Mouse (Mus musculus): ENCODE data around the gene Cish. TPM values are rescaled to one million over a fixed set of nuclear protein-coding genes. Genes with fewer than 3 reads are reported as not detected.

Gene Cish
- polyA plus RNA-seq, 1 experiment from 2014 or later, result 16.5 TPM

DNA sequence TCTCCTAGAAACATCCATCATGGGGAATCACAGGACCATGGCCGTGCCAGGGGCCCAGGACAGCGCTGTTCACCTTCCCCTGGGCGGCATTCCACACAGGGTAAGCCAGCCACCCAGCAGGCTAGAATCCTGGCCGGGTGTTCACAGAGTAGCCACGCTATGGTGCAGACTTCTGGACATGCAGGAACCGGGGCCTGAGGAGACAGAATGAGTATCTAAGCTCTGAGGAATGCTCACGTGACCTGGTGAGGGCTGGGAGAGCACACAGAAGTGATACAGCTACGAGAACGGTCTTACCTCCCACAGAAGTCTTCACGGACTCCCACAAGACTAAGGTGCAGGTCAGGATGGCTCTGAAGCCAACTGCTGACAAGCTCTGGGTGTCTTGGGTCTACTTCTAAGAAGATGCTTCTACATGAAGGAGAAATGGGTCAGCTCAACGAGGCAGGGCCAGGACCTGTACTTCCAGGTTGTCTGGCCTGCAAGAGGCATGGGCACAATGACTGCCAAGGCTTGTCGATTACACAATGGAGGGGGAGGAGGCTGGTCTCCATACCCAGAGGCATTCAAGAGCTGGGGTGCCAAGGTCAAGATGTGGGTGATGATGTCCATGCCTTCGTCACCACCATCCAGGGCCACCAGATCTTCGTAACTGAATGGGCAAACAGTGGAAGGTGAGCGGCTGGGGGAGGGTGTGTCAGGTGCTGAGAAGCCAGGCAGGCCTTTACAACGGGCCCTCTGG is 32.2 kb downstream of the Cish start:
- no peak for ATAC-seq (ENCODE audit: insufficient read depth, low FRiP score)
- Histone ChIP-seq H3K9ac (ENCODE audit: low read length) (no peak overlapping the region), H3K4me2 (ENCODE audit: low read depth, low read length) (no peak overlapping the region), H3K4me3 (replicated peaks; ENCODE audit: low read length) (no peak overlapping the region), H3K27ac (ENCODE audit: low read length) (no peak overlapping the region), H3K4me1 (ENCODE audit: control insufficient read depth, insufficient read depth, low read length) (no peaks in the 10 kb centered on the region), H3K27me3 (ENCODE audit: control insufficient read depth, insufficient read depth, low read length) (no peaks in the 10 kb centered on the region), H3K36me3 (ENCODE audit: control insufficient read depth, insufficient read depth, low read length) (no peaks in the 10 kb centered on the region), H3K9me3 (replicated peaks; ENCODE audit: control insufficient read depth, low read length) (no peaks in the 10 kb centered on the region)
- 87% methylated on average over 16 of the region's 16 CpGs for WGBS

DNA sequence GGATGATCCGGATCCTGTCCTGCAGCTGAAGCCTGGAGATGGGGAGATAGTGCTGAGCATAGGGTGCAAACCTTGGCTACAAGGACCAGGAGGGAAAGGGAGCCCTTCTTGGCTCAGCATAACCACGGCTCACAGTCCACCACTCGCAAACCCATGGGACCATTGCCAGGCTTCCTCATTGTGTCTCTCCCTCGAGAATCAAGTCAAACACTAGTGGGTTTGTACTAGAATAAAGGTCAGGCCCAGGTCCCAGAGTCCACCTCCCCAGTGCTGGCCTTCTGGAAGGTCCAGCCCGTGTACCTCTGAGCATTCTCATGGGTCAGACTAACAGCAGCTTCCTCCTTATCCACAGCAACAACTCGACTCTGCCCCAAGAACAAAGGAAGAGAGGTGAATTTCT is 35.0 kb downstream of the Cish start:
- WGBS, result 83% methylated on average over 6 of the region's 6 CpGs
- ATAC-seq (ENCODE audit: insufficient read depth, low FRiP score), result no peak

DNA sequence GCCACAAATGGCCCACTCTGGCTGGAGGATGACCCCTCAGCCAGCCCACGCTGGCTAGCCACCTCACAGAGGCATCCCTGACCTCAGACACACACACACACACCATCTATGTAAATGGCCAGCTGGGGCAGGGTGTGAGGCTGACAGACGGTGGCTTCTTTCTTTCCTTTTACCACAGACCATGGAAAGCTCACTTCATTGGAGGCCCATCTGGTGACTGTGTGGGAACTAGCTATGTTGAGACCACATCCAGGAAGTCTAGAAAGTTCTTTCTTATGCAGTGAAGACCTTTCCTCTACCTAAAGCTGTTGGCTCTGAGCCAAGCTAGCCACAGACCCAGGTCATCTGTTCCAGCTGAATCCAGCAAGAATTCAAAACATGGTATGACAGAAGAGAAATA is 37.9 kb downstream of the Cish start:
- H3K27me3 ChIP-seq (ENCODE audit: control insufficient read depth, insufficient read depth, low read length), result no peaks in the 10 kb centered on the region
- H3K9me3 ChIP-seq (replicated peaks; ENCODE audit: control insufficient read depth, low read length), result no peaks in the 10 kb centered on the region
- no peaks in the 10 kb centered on the region for H3K36me3 ChIP-seq (ENCODE audit: control insufficient read depth, insufficient read depth, low read length)
- no peak for ATAC-seq (ENCODE audit: insufficient read depth, low FRiP score)
- H3K4me3 ChIP-seq (replicated peaks; ENCODE audit: low read length), result no peak overlapping the region
- H3K4me2 ChIP-seq (ENCODE audit: low read depth, low read length), result no peak overlapping the region
- H3K4me1 ChIP-seq (ENCODE audit: control insufficient read depth, insufficient read depth, low read length), result peaks cover 6% of the 10 kb centered on the region; the same call in 1 of the 2 replicates
- 59% methylated on average over 2 of the region's 2 CpGs for WGBS
- no peak overlapping the region for H3K9ac ChIP-seq (ENCODE audit: low read length)
- H3K27ac ChIP-seq (ENCODE audit: low read length), result no peak overlapping the region

More for the DNA sequence above, 35.0 kb downstream of the Cish start:
- Histone ChIP-seq H3K27me3 (ENCODE audit: control insufficient read depth, insufficient read depth, low read length) (no peaks in the 10 kb centered on the region), H3K27ac (ENCODE audit: low read length) (no peak overlapping the region), H3K4me1 (ENCODE audit: control insufficient read depth, insufficient read depth, low read length) (no peaks in the 10 kb centered on the region), H3K9ac (ENCODE audit: low read length) (no peak overlapping the region), H3K4me2 (ENCODE audit: low read depth, low read length) (no peak overlapping the region), H3K36me3 (ENCODE audit: control insufficient read depth, insufficient read depth, low read length) (no peaks in the 10 kb centered on the region), H3K4me3 (replicated peaks; ENCODE audit: low read length) (no peak overlapping the region), H3K9me3 (replicated peaks; ENCODE audit: control insufficient read depth, low read length) (no peaks in the 10 kb centered on the region)

DNA sequence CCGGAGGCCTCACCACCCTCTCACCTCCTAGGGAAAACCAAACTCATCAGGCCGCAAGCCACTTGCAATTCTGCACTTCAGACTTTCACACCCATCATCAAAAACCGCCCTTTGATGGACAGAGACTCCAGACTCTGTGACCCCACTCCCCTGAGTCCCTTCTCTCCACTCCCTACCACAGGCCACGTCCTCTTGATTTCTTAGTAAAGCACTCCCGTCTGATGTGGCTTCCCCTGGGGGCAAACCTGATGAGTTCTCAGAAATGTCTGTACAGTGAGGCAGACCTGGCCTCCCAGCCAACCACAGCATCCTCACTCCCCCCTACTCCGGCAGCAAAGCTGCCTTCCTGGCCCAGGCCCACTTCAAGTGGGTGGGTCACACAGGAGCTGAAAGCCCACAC is 38.5 kb downstream of the Cish start:
- Histone ChIP-seq H3K27ac (ENCODE audit: low read length) (no peak overlapping the region), H3K9ac (ENCODE audit: low read length) (no peak overlapping the region), H3K9me3 (replicated peaks; ENCODE audit: control insufficient read depth, low read length) (no peaks in the 10 kb centered on the region), H3K4me2 (ENCODE audit: low read depth, low read length) (no peak overlapping the region), H3K27me3 (ENCODE audit: control insufficient read depth, insufficient read depth, low read length) (no peaks in the 10 kb centered on the region), H3K4me1 (ENCODE audit: control insufficient read depth, insufficient read depth, low read length) (peaks cover 6% of the 10 kb centered on the region; the same call in 1 of the 2 replicates), H3K36me3 (ENCODE audit: control insufficient read depth, insufficient read depth, low read length) (no peaks in the 10 kb centered on the region), H3K4me3 (replicated peaks; ENCODE audit: low read length) (no peak overlapping the region)
- no peak for ATAC-seq (ENCODE audit: insufficient read depth, low FRiP score)
- WGBS, result 87% methylated on average over 6 of the region's 6 CpGs

DNA sequence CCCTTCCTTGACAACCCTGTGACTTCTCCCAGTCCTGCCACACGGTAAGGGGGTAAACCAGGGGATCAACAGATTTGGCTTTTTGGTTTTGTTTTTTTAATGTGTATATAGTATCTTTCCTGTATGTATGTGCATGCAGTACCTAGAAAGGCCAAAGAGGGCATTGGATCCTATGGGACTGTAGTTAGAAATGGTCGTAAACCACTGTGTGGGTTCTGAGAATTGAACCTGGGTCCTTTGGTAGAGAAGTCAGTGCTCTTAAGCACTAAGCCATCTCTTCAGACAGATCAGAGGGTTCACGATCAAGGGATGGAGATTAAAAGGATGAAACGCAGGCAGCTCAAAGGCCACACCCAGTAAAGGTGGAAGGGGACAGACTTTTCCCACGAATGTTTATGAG is 39.2 kb downstream of the Cish start:
- H3K36me3 ChIP-seq (ENCODE audit: control insufficient read depth, insufficient read depth, low read length), result no peaks in the 10 kb centered on the region
- no peaks in the 10 kb centered on the region for H3K9me3 ChIP-seq (replicated peaks; ENCODE audit: control insufficient read depth, low read length)
- H3K27ac ChIP-seq (ENCODE audit: low read length), result no peak overlapping the region
- no peak overlapping the region for H3K4me2 ChIP-seq (ENCODE audit: low read depth, low read length)
- no peak for ATAC-seq (ENCODE audit: insufficient read depth, low FRiP score)
- no peak overlapping the region for H3K4me3 ChIP-seq (replicated peaks; ENCODE audit: low read length)
- H3K4me1 ChIP-seq (ENCODE audit: control insufficient read depth, insufficient read depth, low read length), result peaks cover 6% of the 10 kb centered on the region; the same call in 1 of the 2 replicates
- no peaks in the 10 kb centered on the region for H3K27me3 ChIP-seq (ENCODE audit: control insufficient read depth, insufficient read depth, low read length)
- H3K9ac ChIP-seq (ENCODE audit: low read length), result no peak overlapping the region
- WGBS, result 82% methylated on average over 5 of the region's 5 CpGs

DNA sequence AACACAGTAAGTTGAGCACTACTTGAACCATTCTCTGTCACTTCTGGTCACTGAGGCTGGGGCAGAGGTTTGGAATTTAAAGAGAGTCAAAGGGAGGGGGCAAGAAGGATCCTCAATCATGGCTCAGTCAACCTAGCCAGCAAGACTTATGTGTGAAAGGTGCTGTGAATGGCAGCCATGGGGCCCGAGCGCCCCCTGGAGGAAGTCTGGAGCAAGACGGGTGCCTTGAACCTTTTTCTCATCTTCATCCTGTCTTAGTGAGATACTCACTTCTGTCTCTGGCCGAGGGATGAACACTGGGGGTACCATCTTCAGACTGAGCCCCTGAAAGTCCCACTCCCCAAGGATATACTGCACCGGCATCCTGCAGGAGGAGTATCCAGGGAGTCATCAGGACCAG is 40.1 kb downstream of the Cish start:
- 8% methylated on average over 5 of the region's 5 CpGs for WGBS

DNA sequence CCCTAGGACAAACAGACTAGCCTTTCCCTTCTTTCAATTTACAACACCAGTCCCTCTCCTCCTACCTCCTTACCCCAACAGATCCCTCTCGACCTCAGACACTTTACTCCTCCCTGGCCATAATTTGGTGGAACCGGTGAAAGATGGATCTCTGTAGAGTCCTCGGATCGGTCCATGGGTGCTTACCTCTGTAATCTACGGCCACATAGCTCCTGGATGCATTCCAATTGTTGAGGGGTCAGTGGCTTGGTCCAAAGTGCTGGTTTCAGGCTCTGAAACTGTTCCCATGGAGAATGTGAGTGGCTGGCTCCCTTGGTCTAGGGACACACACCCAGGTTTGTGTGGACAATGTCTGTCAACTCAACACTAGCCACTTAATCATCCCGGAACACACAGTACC is 40.6 kb downstream of the Cish start:
- Histone ChIP-seq H3K4me3 (replicated peaks; ENCODE audit: low read length) (no peak overlapping the region), H3K9ac (ENCODE audit: low read length) (no peak overlapping the region), H3K9me3 (replicated peaks; ENCODE audit: control insufficient read depth, low read length) (no peaks in the 10 kb centered on the region), H3K27me3 (ENCODE audit: control insufficient read depth, insufficient read depth, low read length) (peaks cover 5% of the 10 kb centered on the region; the same call in 1 of the 2 replicates), H3K36me3 (ENCODE audit: control insufficient read depth, insufficient read depth, low read length) (no peaks in the 10 kb centered on the region), H3K4me2 (ENCODE audit: low read depth, low read length) (no peak overlapping the region), H3K4me1 (ENCODE audit: control insufficient read depth, insufficient read depth, low read length) (peaks cover 6% of the 10 kb centered on the region; the same call in 1 of the 2 replicates), H3K27ac (ENCODE audit: low read length) (no peak overlapping the region)
- 85% methylated on average over 6 of the region's 6 CpGs for WGBS
- no peak for ATAC-seq (ENCODE audit: insufficient read depth, low FRiP score)

More for the DNA sequence above, 40.1 kb downstream of the Cish start:
- no peak overlapping the region for H3K27ac ChIP-seq (ENCODE audit: low read length)
- no peak for ATAC-seq (ENCODE audit: insufficient read depth, low FRiP score)
- no peaks in the 10 kb centered on the region for H3K36me3 ChIP-seq (ENCODE audit: control insufficient read depth, insufficient read depth, low read length)
- peaks cover 6% of the 10 kb centered on the region; the same call in 1 of the 2 replicates for H3K4me1 ChIP-seq (ENCODE audit: control insufficient read depth, insufficient read depth, low read length)
- no peaks in the 10 kb centered on the region for H3K9me3 ChIP-seq (replicated peaks; ENCODE audit: control insufficient read depth, low read length)
- H3K4me3 ChIP-seq (replicated peaks; ENCODE audit: low read length), result no peak overlapping the region
- H3K27me3 ChIP-seq (ENCODE audit: control insufficient read depth, insufficient read depth, low read length), result no peaks in the 10 kb centered on the region
- H3K9ac ChIP-seq (ENCODE audit: low read length), result no peak overlapping the region
- no peak overlapping the region for H3K4me2 ChIP-seq (ENCODE audit: low read depth, low read length)

DNA sequence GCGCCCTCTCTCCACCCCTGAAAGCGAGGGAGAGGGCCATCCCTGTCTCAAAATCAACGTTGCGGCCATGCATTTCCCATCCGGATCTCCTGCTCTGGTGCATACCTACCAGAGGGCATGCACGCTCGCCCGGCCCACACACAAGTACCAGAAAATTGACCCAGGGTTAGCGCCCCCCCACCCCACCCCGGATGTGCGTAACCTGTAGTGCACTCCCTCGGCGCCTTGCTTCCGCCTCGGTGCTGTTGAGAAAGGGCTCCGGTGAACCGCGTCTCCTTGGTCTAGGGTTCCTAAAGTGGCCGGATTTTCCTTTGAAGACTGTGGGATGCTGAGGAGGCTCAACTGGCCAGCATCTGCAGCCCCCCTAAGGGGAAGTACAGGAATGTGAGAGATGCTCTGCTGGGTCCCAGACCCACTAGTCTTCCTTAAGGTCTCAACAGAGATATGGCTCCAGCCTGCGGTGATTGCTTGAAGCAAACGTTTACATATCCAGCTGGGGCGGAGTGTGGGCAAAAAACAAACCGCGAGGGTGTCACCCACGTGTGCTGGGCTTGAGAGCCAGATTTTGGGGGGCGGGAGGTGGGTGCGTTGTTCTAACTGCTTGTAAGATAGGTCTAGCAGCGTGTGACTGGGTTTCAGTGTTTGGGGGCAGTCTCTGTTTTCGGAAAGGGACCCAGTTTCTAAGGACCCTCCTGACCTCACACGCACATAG is 42.5 kb downstream of the Cish start, which contains the start of gene Hemk1:
Gene Hemk1, minus strand, starts transcription at position 179 of the 712 bp plus-strand sequence.
- H3K36me3 ChIP-seq (ENCODE audit: control insufficient read depth, insufficient read depth, low read length), result no peaks in the 10 kb centered on the region
- ATAC-seq (ENCODE audit: insufficient read depth, low FRiP score), result peak; percentile 85; the same call in 1 of the 2 replicates

More for the DNA sequence above, 42.5 kb downstream of the Cish start, which contains the start of gene Hemk1:
- Histone ChIP-seq H3K4me2 (ENCODE audit: low read depth, low read length) (peak within 1 kb of the TSS; percentile 79), H3K27me3 (ENCODE audit: control insufficient read depth, insufficient read depth, low read length) (peaks cover 6% of the 10 kb centered on the region; the same call in 1 of the 2 replicates), H3K27ac (ENCODE audit: low read length) (peak within 1 kb of the TSS; percentile 7; the same call in 1 of the 2 replicates), H3K9ac (ENCODE audit: low read length) (peak within 1 kb of the TSS; percentile 86), H3K9me3 (replicated peaks; ENCODE audit: control insufficient read depth, low read length) (no peaks in the 10 kb centered on the region), H3K4me1 (ENCODE audit: control insufficient read depth, insufficient read depth, low read length) (peaks cover 6% of the 10 kb centered on the region; the same call in 1 of the 2 replicates), H3K4me3 (replicated peaks; ENCODE audit: low read length) (peak within 1 kb of the TSS; percentile 68)
- 3% methylated on average over 30 of the region's 30 CpGs for WGBS
